Mouse (Mus musculus) E14TG2a.4 (cell line): Measurements from ENCODE around the gene Atad3a.

ENCODE experiments used
- CTCF ChIP-seq: conservative IDR thresholded peaks from 2 replicates; pipeline ENCODE4 v1.5.1; 2014; ENCODE audit warnings: low read length
- POU5F1 ChIP-seq: IDR thresholded peaks from 2 replicates; pipeline ENCODE4 v1.6.1; 2014; ENCODE audit warnings: low read length, borderline replicate concordance

DNA sequence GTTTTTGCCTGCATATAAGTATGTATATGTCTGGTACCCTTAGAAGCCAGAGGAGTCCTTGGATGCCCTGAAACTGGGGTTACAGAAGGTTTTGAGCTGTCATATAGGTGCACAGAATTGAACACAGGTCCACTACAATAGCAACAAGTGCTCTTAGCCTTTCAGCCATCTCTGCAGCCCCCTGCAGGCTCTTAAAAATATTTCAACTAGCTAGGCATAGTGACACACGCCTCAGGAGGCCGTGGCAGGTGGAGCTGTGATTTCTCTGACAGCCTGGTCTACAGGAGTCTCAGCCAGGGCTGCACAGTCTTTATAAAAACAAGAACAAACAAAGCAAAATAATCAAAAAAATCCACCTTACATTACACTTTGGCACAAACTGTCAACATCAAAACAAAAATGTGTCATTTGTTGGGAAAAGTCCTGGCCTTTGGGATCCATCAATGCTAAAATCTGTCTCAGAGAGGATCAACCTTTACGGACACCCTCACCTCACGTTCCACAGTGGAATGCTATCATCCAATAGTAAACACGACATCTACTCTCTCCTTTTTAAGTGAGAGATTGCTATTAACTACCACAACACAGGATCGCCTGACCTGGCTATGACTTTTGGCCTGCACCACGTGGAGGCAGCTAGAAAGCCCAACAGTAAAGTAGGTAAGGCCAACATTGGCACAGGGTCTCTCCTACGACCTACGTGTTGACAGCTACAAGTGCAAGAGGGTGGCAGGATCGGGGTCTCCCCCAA is 856 bp downstream of the Atad3a start:
- peak; percentile 12; the same call in 1 of the 2 replicates for TF ChIP-seq CTCF
- no peak for TF ChIP-seq POU5F1
